Mouse (Mus musculus) small intestine, adult 2 months (tissue): ENCODE measurements around the gene Emp1. TPM values are rescaled to one million over a fixed set of nuclear protein-coding genes. Genes with fewer than 3 reads are reported as not detected.

Experiments
- H3K27ac ChIP-seq: fragments of 200-500 bp; 2 replicates; pipeline ENCODE4 v1.5.1; 2012; ENCODE audit warnings: low read depth, low read length, control low read depth, inconsistent platforms; ENCODE audit not compliant: insufficient read depth
- H3K27me3 ChIP-seq: fragments of 200-500 bp; 2 replicates; pipeline ENCODE4 v1.6.1; 2012; ENCODE audit warnings: mild to moderate bottlenecking, moderate library complexity, low read length, inconsistent platforms; ENCODE audit not compliant: control insufficient read depth, insufficient read depth
- H3K36me3 ChIP-seq: fragments of 200-500 bp; 2 replicates; pipeline ENCODE4 v1.6.1; 2012; ENCODE audit warnings: mild to moderate bottlenecking, low read length, control low read depth, inconsistent platforms; ENCODE audit not compliant: control insufficient read depth, insufficient read depth
- H3K4me1 ChIP-seq: fragments of 200-500 bp; 2 replicates; pipeline ENCODE4 v1.6.1; 2012; ENCODE audit warnings: low read length, inconsistent platforms, mixed read lengths; ENCODE audit not compliant: control insufficient read depth, insufficient read depth, insufficient read length
- H3K4me3 ChIP-seq: fragments of 200-500 bp; 2 replicates; pipeline ENCODE4 v1.5.1; 2012; ENCODE audit warnings: low read depth, mild to moderate bottlenecking, control low read depth, inconsistent platforms, low read length, moderate library complexity
- CTCF ChIP-seq: fragments of 200-500 bp; IDR thresholded peaks from 2 replicates; pipeline ENCODE4 v1.5.1; 2012; ENCODE audit warnings: low read depth, mild to moderate bottlenecking, control low read depth, inconsistent platforms, low read length, moderate library complexity, mixed read lengths; ENCODE audit not compliant: insufficient replicate concordance, insufficient read length; ENCODE audit errors: extremely low read depth
- POLR2A ChIP-seq: fragments of 200-500 bp; IDR thresholded peaks from 2 replicates; pipeline ENCODE4 v1.6.1; 2012; ENCODE audit warnings: low read depth, mild to moderate bottlenecking, control low read depth, inconsistent platforms, low read length, moderate library complexity
- WGBS: fragments of 180-500 bp; shearing (Covaris S2); methylation state at CpG from one replicate; pipeline ENCODE4 v1.1.7; 2018; 5-methylcytosine and 5-hydroxymethylcytosine counted together
- polyA plus RNA-seq: library from polyadenylated mRNA; depleted of rRNA; stranded (reverse); fragments of >200 nt; gene quantifications from 2 replicates; pipeline ENCODE4 v1.2.3, GENCODE M21; 2012

Emp1 gene
- polyA plus RNA-seq, 1 experiment, result 234 TPM

DNA sequence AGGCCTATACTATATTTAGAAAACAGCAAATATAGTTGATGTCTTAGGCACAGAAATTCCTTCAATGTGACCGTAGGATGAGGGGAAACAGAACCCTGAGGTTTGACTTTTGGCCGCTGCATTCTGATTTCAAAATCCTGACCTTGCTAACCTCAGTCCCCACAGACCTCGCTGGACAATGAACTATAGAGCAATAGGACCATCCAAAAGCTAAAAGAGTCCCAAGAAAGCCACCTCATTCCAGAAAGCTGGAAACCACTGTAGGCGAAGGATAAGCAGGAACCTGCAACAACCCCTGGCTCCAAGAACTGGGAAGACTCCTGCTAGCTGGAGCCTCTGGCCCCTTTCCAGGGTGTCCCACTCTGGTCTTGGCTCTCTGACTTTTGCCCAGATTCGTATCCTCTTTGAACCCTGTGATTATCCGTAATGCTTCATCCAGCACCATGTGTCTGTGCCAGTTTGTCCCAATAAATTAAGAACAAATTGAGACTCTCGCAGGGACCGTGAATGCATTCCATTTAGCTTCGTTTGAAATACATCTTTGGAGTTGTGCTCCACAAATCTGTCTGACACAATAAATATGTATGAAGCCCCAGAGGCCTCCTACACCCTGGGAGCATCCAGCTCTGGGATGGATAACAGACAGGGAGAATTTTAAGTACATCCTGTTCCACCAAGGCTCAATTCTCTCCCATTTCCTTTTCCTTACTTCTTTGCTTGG, 21.8 kb upstream of the Emp1 start:
- Histone ChIP-seq H3K36me3 (no peaks in the 10 kb centered on the region), H3K4me3 (no peak overlapping the region), H3K27ac (no peak overlapping the region), H3K27me3 (no peaks in the 10 kb centered on the region), H3K4me1 (no peaks in the 10 kb centered on the region; the same call in 1 of the 2 replicates)
- WGBS, result 71% methylated on average over 9 of the region's 9 CpGs
- TF ChIP-seq CTCF, result no peak
- TF ChIP-seq POLR2A, result no peak

DNA sequence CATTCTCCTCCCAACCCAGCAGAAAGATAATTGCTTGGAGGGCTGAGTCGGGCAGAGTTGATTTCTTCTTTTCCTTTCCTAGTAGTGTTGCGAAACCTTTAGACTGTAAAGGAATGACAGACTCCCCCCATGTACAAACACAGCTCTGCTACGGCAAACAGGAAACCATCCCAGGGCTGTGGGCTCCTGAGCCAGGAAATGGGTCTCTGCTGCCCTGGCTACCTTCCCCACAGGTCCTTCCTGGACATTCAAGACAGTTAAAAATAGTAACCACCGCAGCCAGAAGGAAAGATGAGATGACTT, 21.3 kb upstream of the Emp1 start:
- Histone ChIP-seq H3K4me1 (no peaks in the 10 kb centered on the region; the same call in 1 of the 2 replicates), H3K27ac (no peak overlapping the region), H3K4me3 (no peak overlapping the region), H3K27me3 (no peaks in the 10 kb centered on the region), H3K36me3 (no peaks in the 10 kb centered on the region)
- WGBS, result 31% methylated on average over 4 of the region's 4 CpGs
- TF ChIP-seq CTCF, result no peak
- no peak for TF ChIP-seq POLR2A

DNA sequence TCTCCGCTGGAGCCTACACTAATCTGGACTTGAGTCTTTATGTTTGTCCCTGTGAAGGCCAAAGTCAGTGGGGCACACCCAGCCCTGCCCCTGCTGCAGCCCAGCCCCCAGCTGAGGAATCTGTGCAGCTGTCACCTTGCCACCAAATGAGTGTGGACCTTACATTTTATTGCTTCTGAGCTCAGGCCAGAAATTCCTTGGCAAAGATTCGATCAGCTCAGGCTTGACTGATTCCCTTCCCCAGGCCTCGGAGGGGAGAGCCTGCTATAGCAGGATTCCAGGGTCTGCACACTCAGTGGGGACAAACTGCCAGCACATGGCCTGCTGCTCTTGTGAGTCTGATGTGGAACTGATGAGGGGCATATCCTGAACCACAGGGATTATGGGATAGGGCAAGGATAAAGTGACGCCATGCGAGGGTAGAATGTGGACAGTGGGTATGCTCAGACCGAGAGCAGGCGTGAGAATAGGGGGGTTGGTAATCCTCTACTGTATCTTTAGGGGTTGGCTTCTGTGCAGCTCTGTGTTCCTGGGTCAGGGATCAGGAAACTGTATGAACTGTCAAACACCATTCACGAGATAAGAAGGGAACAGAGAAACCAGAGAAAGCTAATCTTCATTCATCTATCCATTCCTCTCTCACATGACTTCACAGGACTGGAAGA, 10.6 kb upstream of the Emp1 start:
- Histone ChIP-seq H3K27me3 (no peaks in the 10 kb centered on the region), H3K36me3 (no peaks in the 10 kb centered on the region), H3K4me3 (peak overlapping the region; percentile 36; the same call in 1 of the 2 replicates), H3K4me1 (peaks cover 13% of the 10 kb centered on the region; the same call in 1 of the 2 replicates), H3K27ac (peak overlapping the region; percentile 99)
- 35% methylated on average over 8 of the region's 8 CpGs for WGBS
- TF ChIP-seq POLR2A, result no peak
- no peak for TF ChIP-seq CTCF

DNA sequence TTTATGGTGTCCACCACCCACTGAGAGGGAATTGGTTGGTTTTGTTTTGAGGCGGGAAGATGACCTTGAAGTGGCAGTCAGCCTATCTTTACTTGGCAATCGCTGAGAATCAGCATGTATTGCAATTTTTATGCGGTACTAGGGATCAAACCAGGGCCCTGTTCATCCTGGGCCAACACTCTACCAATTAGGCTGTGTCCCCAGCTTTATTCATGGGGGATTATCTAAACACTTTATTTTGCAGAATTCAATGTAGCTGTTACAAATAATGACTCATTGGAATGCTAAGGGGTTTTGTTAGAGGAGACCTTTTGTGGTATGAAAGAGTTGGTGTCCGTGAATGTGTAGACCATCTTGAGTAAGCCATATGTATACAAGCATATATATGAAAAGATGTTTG, 9.8 kb upstream of the Emp1 start:
- no peak for TF ChIP-seq POLR2A
- Histone ChIP-seq H3K4me3 (no peak overlapping the region), H3K36me3 (no peaks in the 10 kb centered on the region), H3K27me3 (no peaks in the 10 kb centered on the region), H3K4me1 (peaks cover 11% of the 10 kb centered on the region; the same call in 1 of the 2 replicates), H3K27ac (peak overlapping the region; percentile 99; the same call in 1 of the 2 replicates)
- 45% methylated on average over 4 of the region's 4 CpGs for WGBS

DNA sequence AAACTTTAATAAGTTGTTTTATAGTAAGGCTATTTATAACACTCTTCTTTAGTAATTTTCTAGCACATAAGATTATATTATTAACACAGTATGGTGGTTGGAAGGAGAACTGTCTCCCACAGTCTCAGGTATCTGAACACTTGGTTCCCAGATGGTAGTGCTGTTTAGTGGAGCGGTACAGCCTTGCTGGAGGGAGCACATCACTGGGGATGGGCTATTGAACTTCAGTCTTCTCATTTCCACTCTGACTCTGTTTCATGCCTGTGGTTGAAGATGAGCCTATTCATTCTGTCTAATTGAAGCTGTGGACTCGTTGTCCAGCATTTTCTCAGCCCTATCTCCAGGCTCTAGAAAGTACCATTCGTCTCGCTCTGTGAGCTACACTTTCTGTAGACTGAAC, 7.4 kb upstream of the Emp1 start:
- 91% methylated on average over 4 of the region's 4 CpGs for WGBS
- no peak overlapping the region for H3K27ac ChIP-seq
- H3K36me3 ChIP-seq, result no peaks in the 10 kb centered on the region
- no peak overlapping the region for H3K4me3 ChIP-seq
- no peaks in the 10 kb centered on the region for H3K27me3 ChIP-seq
- TF ChIP-seq CTCF, result no peak
- TF ChIP-seq POLR2A, result no peak
- peaks cover 9% of the 10 kb centered on the region; the same call in 1 of the 2 replicates for H3K4me1 ChIP-seq

DNA sequence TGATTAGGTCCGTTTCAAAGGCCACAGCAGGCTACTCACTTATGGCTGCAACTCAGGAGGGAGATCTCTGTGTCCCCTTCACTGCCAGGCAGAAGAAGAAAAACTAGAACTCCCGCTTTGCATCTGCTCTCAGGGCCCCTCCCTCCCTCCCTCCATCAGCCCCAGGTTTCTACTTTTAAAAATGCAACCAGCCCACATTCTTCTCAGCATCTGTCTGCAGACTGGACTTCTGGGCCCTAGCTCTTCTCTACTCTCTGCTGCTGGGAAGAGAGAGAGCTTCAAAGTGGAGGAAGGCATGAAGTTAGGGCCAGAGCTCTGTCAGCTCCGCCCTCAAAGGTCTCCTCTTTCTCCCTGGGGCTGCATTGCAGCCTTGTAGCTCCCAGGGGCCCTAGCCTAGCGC, 2.0 kb upstream of the Emp1 start:
- TF ChIP-seq POLR2A (no peak), CTCF (no peak)
- Histone ChIP-seq H3K27ac (no peak overlapping the region), H3K4me1 (peaks cover 16% of the 10 kb centered on the region), H3K36me3 (no peaks in the 10 kb centered on the region), H3K27me3 (no peaks in the 10 kb centered on the region), H3K4me3 (no peak overlapping the region)
- 77% methylated on average over 4 of the region's 4 CpGs for WGBS

DNA sequence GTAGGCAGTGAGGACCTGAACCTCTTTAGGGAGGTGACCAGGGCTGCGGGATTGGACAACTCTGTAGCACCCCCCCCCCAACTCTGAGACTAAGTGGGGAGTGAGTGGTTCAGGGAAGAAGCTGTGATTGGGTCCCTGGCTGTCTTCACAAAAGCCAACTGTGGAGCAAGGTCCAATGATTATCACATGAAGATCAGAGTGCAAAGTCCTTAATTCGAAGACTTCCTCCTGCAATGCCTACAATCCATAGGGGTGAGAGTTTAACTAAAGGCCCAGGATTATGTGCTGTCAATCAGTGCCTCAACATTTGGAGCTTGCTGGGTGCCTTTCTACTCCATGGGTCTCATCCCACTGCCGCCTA, 267 bp upstream of the Emp1 start:
- WGBS, result 16% methylated on average over 3 of the region's 3 CpGs
- H3K4me3 ChIP-seq, result peak overlapping the region; percentile 75
- H3K4me1 ChIP-seq, result peaks cover 18% of the 10 kb centered on the region
- TF ChIP-seq CTCF, result no peak
- no peak for TF ChIP-seq POLR2A
- peak overlapping the region; percentile 100 for H3K27ac ChIP-seq
- 0 out of 2 replicates have a peak, but pooled peaks cover 4% of the 10 kb centered on the region for H3K36me3 ChIP-seq
- H3K27me3 ChIP-seq, result no peaks in the 10 kb centered on the region
